In genomic region chr10:63060406-63060805, GRCm38 (mm10) we compare ENCODE assay signal across 11 mouse cellular contexts. TPM values are rescaled to one million over a fixed set of nuclear protein-coding genes. Genes with fewer than 3 reads are reported as not detected.
A peak's percentile ranks its signal among the peaks of the same experiment; 100 is the strongest.
DNase-seq lines count a peak whose midpoint lies in the region; ATAC-seq lines count a peak whose summit lies in the region.
"Had no signal": no experiment of that assay in that cellular context is flagged by ENCODE, and none has a peak within 500 bp of the region (broad histone marks: within the 10 kb centered on the region; RNA-seq: fewer than 3 reads in every experiment).

No protein-coding gene starts in this region.

- H3K4me1 ChIP-seq in embryonic facial prominence, embryonic 10.5 days: peaks cover 8% of the 10 kb centered on the region

- H3K4me3 ChIP-seq in embryonic facial prominence, embryonic 10.5 days: no peak overlapping the region
- H3K4me3 ChIP-seq: limb, embryonic 15.5 days; neural tube, embryonic 13.5 days had no signal

- H3K9me3 ChIP-seq in embryonic facial prominence, embryonic 10.5 days: no peaks in the 10 kb centered on the region
- H3K9me3 ChIP-seq: limb, embryonic 15.5 days; neural tube, embryonic 13.5 days had no signal

- no peak for ATAC-seq in erythroblast, adult 5-6 weeks (replicated peaks; ENCODE audit: low FRiP score, poor library complexity, severe bottlenecking)

- 77% methylated on average over 11 of the region's 11 CpGs for WGBS in embryonic facial prominence, embryonic 10.5 days

- DNase-seq in urinary bladder, adult 2 months (ENCODE audit: low spot score): peak; percentile 33
- DNase-seq in urinary bladder, postnatal 4 days (ENCODE audit: low spot score in 2 of 2): no peak
- peak; percentile 86 for DNase-seq in kidney, adult 18-20 months
- DNase-seq in lung, postnatal 10 days: peak; percentile 67
- peak; percentile 84 for DNase-seq in yolk sac, embryonic 10.5 days (ENCODE audit: low spot score)
- no peak for DNase-seq in cerebellum, adult 9-11 months
- DNase-seq in embryonic facial prominence, embryonic 10.5 days (ENCODE audit: low spot score): no peak

- no peaks in the 10 kb centered on the region for H3K27me3 ChIP-seq in embryonic facial prominence, embryonic 10.5 days (replicated peaks; ENCODE audit: low read depth, poor library complexity, severe bottlenecking)
- H3K27me3 ChIP-seq: limb, embryonic 15.5 days; neural tube, embryonic 13.5 days had no signal

- no peak overlapping the region for H3K27ac ChIP-seq in embryonic facial prominence, embryonic 10.5 days (replicated peaks)
- H3K27ac ChIP-seq: limb, embryonic 15.5 days; neural tube, embryonic 13.5 days had no signal

- H3K36me3 ChIP-seq in embryonic facial prominence, embryonic 10.5 days (replicated peaks): no peaks in the 10 kb centered on the region
- H3K36me3 ChIP-seq: limb, embryonic 15.5 days; neural tube, embryonic 13.5 days had no signal

RNA-seq across cellular contexts. Expression of gene Pbld1, which starts 0.4 kb away (rescaled TPM):
- 4.4 and 4.6 TPM in 2 replicates for polyA plus RNA-seq in urinary bladder, adult 2 months (2012; rRNA removed)
- total RNA-seq in erythroblast, adult 5-6 weeks (2015; ENCODE audit: low replicate concordance): not detected in 2 replicates
- total RNA-seq in erythroblast, adult 5-6 weeks (2017; ENCODE audit: low replicate concordance): not detected in 2 replicates
- 2.0 and 2.3 TPM in 2 replicates for polyA plus RNA-seq in embryonic facial prominence, embryonic 10.5 days (2016; fragmentation: Nextera tagmentation; extraction: Ambion mirVana)

RNA-seq across cellular contexts. Expression of gene Pbld2, which starts 36.3 kb away (rescaled TPM):
- polyA plus RNA-seq in urinary bladder, adult 2 months (2012; rRNA removed): 3.6 and 4.7 TPM in 2 replicates
- total RNA-seq in erythroblast, adult 5-6 weeks (2015; ENCODE audit: low replicate concordance): not detected in 2 replicates
- total RNA-seq in erythroblast, adult 5-6 weeks (2017; ENCODE audit: low replicate concordance): not detected in 2 replicates
- polyA plus RNA-seq in embryonic facial prominence, embryonic 10.5 days (2016; fragmentation: Nextera tagmentation; extraction: Ambion mirVana): 0.75 and 1.1 TPM in 2 replicates

RNA-seq across cellular contexts. Expression of gene Hnrnph3, which starts 36.4 kb away (rescaled TPM):
- polyA plus RNA-seq in urinary bladder, adult 2 months (2012; rRNA removed): 55.0 and 73.1 TPM in 2 replicates
- 6.1 and 13.6 TPM in 2 replicates for total RNA-seq in erythroblast, adult 5-6 weeks (2015; ENCODE audit: low replicate concordance)
- total RNA-seq in erythroblast, adult 5-6 weeks (2017; ENCODE audit: low replicate concordance): 7.6 and 27.6 TPM in 2 replicates
- 179 and 180 TPM in 2 replicates for polyA plus RNA-seq in embryonic facial prominence, embryonic 10.5 days (2016; fragmentation: Nextera tagmentation; extraction: Ambion mirVana)

RNA-seq across cellular contexts. Expression of gene Atoh7, which starts 39.0 kb away (rescaled TPM):
- polyA plus RNA-seq in urinary bladder, adult 2 months (2012; rRNA removed): 0.06 and 0.07 TPM in 2 replicates
- total RNA-seq in erythroblast, adult 5-6 weeks (2015; ENCODE audit: low replicate concordance): not detected in 2 replicates
- not detected in 2 replicates for total RNA-seq in erythroblast, adult 5-6 weeks (2017; ENCODE audit: low replicate concordance)
- 0.26 and 0.29 TPM in 2 replicates for polyA plus RNA-seq in embryonic facial prominence, embryonic 10.5 days (2016; fragmentation: Nextera tagmentation; extraction: Ambion mirVana)
- polyA plus RNA-seq: embryonic facial prominence, embryonic 14.5 days; limb, embryonic 15.5 days had no signal

Comparison
In these comparisons a context has a peak if more than half of its experiments do, and no peak if none do; other contexts are left out.
1. DNase-seq: peak in urinary bladder, adult 2 months (single experiment), kidney, adult 18-20 months (single experiment), lung, postnatal 10 days (single experiment) and yolk sac, embryonic 10.5 days (single experiment); none in urinary bladder, postnatal 4 days (0 of 2), cerebellum, adult 9-11 months (single experiment) and embryonic facial prominence, embryonic 10.5 days (single experiment).